Mouse (Mus musculus) myocyte (in vitro differentiated cells): ENCODE results near the gene Ptpn13.

Experiments
- MAX ChIP-seq: IDR thresholded peaks from one replicate; pipeline ENCODE4 v1.6.1; 2011; ENCODE audit warnings: low read depth, mild to moderate bottlenecking, control low read depth
- MYOG ChIP-seq, 3 experiments: IDR thresholded peaks; one replicate each; pipeline ENCODE4 v1.6.1; 2011; ENCODE audit warnings: control low read depth in 2 of 3, low read depth in 2 of 3, mild to moderate bottlenecking in 2 of 3; ENCODE audit not compliant: insufficient read length in 2 of 3, control insufficient read depth in 1 of 3, insufficient read depth in 1 of 3
- POLR2A ChIP-seq: IDR thresholded peaks from one replicate; pipeline ENCODE4 v1.6.1; 2011; ENCODE audit warnings: low read depth, mild to moderate bottlenecking, control low read depth, moderate library complexity; ENCODE audit not compliant: insufficient read length
- POLR2AphosphoS2 ChIP-seq: IDR thresholded peaks from one replicate; pipeline ENCODE4 v1.6.1; 2011; ENCODE audit warnings: low read depth, control low read depth; ENCODE audit not compliant: insufficient read length
- TCF12 ChIP-seq: IDR thresholded peaks from one replicate; pipeline ENCODE4 v1.6.1; 2011; ENCODE audit warnings: mild to moderate bottlenecking, control low read depth; ENCODE audit not compliant: poor library complexity, insufficient read depth, severe bottlenecking
- USF1 ChIP-seq: IDR thresholded peaks from one replicate; pipeline ENCODE4 v1.6.1; 2011; ENCODE audit warnings: low read depth, mild to moderate bottlenecking, control low read depth, moderate library complexity

GRCm38 (mm10) chr5:103464771-103465170, 39.8 kb downstream of the Ptpn13 start:
- no peak for TF ChIP-seq POLR2A
- no peak for TF ChIP-seq POLR2AphosphoS2
- no peak for TF ChIP-seq TCF12
- TF ChIP-seq MYOG (IDR thresholded peaks at IDR 0.05; ENCODE audit: control insufficient read depth in 1 of 3, insufficient read depth in 1 of 3, insufficient read length in 2 of 3, low read depth in 2 of 3): no peak
- TF ChIP-seq USF1: no peak
- TF ChIP-seq MAX: no peak
